Comparison of ENCODE assay signal across 15 mouse cellular contexts in genomic region chr11:60173606-60174184, GRCm38 (mm10). TPM values are rescaled to one million over a fixed set of nuclear protein-coding genes. Genes with fewer than 3 reads are reported as not detected.
A peak's percentile ranks its signal among the peaks of the same experiment; 100 is the strongest.
DNase-seq lines count a peak whose midpoint lies in the region; ATAC-seq and TF ChIP-seq lines count a peak whose summit lies in the region.
"Had no signal": no experiment of that assay in that cellular context is flagged by ENCODE, and none has a peak within 500 bp of the region (broad histone marks: within the 10 kb centered on the region; RNA-seq: fewer than 3 reads in every experiment).

No protein-coding gene starts in this region.

- no peak overlapping the region for H3K4me3 ChIP-seq in forebrain, embryonic 14.5 days (ENCODE audit: low read depth, low read length)
- no peak overlapping the region for H3K4me3 ChIP-seq in forebrain, embryonic 16.5 days (replicated peaks; ENCODE audit: low read length)
- H3K4me3 ChIP-seq in heart, postnatal 0 days (ENCODE audit: low read depth, low read length) = no peak overlapping the region
- no peak overlapping the region for H3K4me3 ChIP-seq in neural tube, embryonic 13.5 days
- H3K4me3 ChIP-seq: limb, embryonic 15.5 days had no signal

- H3K9ac ChIP-seq in forebrain, embryonic 14.5 days (ENCODE audit: low read length) = no peak overlapping the region
- no peak overlapping the region for H3K9ac ChIP-seq in forebrain, embryonic 16.5 days (replicated peaks; ENCODE audit: low read depth, low read length)
- 0 out of 2 replicates have a peak overlapping the region, but pooled peaks have one; percentile 23 for H3K9ac ChIP-seq in heart, postnatal 0 days (replicated peaks; ENCODE audit: low read depth, low read length)
- H3K9ac ChIP-seq in neural tube, embryonic 13.5 days = peak overlapping the region; percentile 27; the same call in 1 of the 2 replicates
- H3K9ac ChIP-seq: limb, embryonic 15.5 days had no signal

- TF ChIP-seq EP300 in heart, postnatal 0 days (IDR thresholded peaks at IDR 0.05; ENCODE audit: low read depth) = no peak

- no peak overlapping the region for H3K4me2 ChIP-seq in forebrain, embryonic 14.5 days (ENCODE audit: low read length)
- H3K4me2 ChIP-seq in forebrain, embryonic 16.5 days (ENCODE audit: low read length) = no peak overlapping the region
- H3K4me2 ChIP-seq in heart, postnatal 0 days (ENCODE audit: low read depth, low read length) = no peak overlapping the region
- no peak overlapping the region for H3K4me2 ChIP-seq in neural tube, embryonic 13.5 days
- H3K4me2 ChIP-seq: limb, embryonic 15.5 days had no signal

- intact Hi-C loops in heart, postnatal 36 days (cut with DNase I) = loop anchor here (5.0 kb wide), 1 partner anchor 36 kb away; no protein-coding TSS in a partner anchor

- H3K4me1 ChIP-seq in forebrain, embryonic 14.5 days (ENCODE audit: control insufficient read depth, insufficient read depth, low read length) = peaks cover 31% of the 10 kb centered on the region
- peaks cover 47% of the 10 kb centered on the region for H3K4me1 ChIP-seq in forebrain, embryonic 16.5 days (replicated peaks; ENCODE audit: control insufficient read depth, insufficient read depth, low read length)
- H3K4me1 ChIP-seq in heart, postnatal 0 days (ENCODE audit: control insufficient read depth, insufficient read depth) = peaks cover 52% of the 10 kb centered on the region
- peaks cover 95% of the 10 kb centered on the region for H3K4me1 ChIP-seq in neural tube, embryonic 13.5 days (replicated peaks)

- 0 out of 2 replicates have a peak, but pooled peaks cover 3% of the 10 kb centered on the region for H3K36me3 ChIP-seq in forebrain, embryonic 14.5 days (ENCODE audit: control insufficient read depth, insufficient read depth, low read length)
- no peaks in the 10 kb centered on the region for H3K36me3 ChIP-seq in forebrain, embryonic 16.5 days (ENCODE audit: control insufficient read depth, insufficient read depth)
- H3K36me3 ChIP-seq in heart, postnatal 0 days (replicated peaks; ENCODE audit: control insufficient read depth, insufficient read depth, low read length) = no peaks in the 10 kb centered on the region
- H3K36me3 ChIP-seq in neural tube, embryonic 13.5 days = peaks cover 4% of the 10 kb centered on the region; the same call in 1 of the 2 replicates

- DNase-seq in forebrain, embryonic 14.5 days (ENCODE audit: low spot score) = no peak
- no peak for DNase-seq in heart, postnatal 0 days (ENCODE audit: low spot score)
- DNase-seq in heart, postnatal 36 days = no peak
- DNase-seq in neural tube, embryonic 10.5 days (ENCODE audit: extremely low spot score, low spot score) = no peak
- DNase-seq: adrenal gland, postnatal 10 days; heart, postnatal 10 days; kidney, adult 18-20 months; kidney, postnatal 4 days; lung, adult 2 months; right cerebral cortex, postnatal 14 days had no signal

- 69% methylated on average over 10 of the region's 10 CpGs for WGBS in forebrain, embryonic 14.5 days
- WGBS in forebrain, embryonic 16.5 days = 51% methylated on average over 10 of the region's 10 CpGs
- WGBS in heart, postnatal 0 days = 39% methylated on average over 10 of the region's 10 CpGs
- 61% methylated on average over 10 of the region's 10 CpGs for WGBS in neural tube, embryonic 13.5 days

- TF ChIP-seq CTCF in heart, postnatal 0 days (IDR thresholded peaks at IDR 0.05; ENCODE audit: low read depth) = no peak

- ATAC-seq in forebrain, embryonic 14.5 days = no peak
- no peak for ATAC-seq in forebrain, embryonic 16.5 days
- no peak for ATAC-seq in heart, postnatal 0 days (ENCODE audit: insufficient read depth, low read depth)
- no peak for ATAC-seq in neural tube, embryonic 13.5 days (ENCODE audit: low read depth)
- ATAC-seq in inflammation-experienced regulatory T-cells, adult 6 months = no peak

- H3K27ac ChIP-seq in forebrain, embryonic 14.5 days (ENCODE audit: low read depth, low read length) = peak overlapping the region; percentile 10; the same call in 1 of the 2 replicates
- H3K27ac ChIP-seq in forebrain, embryonic 16.5 days (ENCODE audit: low read length) = no peak overlapping the region; the same call in 1 of the 2 replicates
- peak overlapping the region; percentile 58 for H3K27ac ChIP-seq in heart, postnatal 0 days (ENCODE audit: low read depth)
- peak overlapping the region; percentile 100 for H3K27ac ChIP-seq in neural tube, embryonic 13.5 days (replicated peaks)
- H3K27ac ChIP-seq: limb, embryonic 15.5 days had no signal

- no peaks in the 10 kb centered on the region for H3K9me3 ChIP-seq in forebrain, embryonic 14.5 days (replicated peaks; ENCODE audit: control insufficient read depth, low read length)
- H3K9me3 ChIP-seq in forebrain, embryonic 16.5 days (ENCODE audit: control insufficient read depth, low read length) = no peaks in the 10 kb centered on the region
- H3K9me3 ChIP-seq in heart, postnatal 0 days (replicated peaks; ENCODE audit: control insufficient read depth, low read length) = no peaks in the 10 kb centered on the region
- H3K9me3 ChIP-seq in neural tube, embryonic 13.5 days = no peaks in the 10 kb centered on the region
- H3K9me3 ChIP-seq: G1E; limb, embryonic 15.5 days had no signal

- H3K27me3 ChIP-seq in forebrain, embryonic 14.5 days (replicated peaks; ENCODE audit: control insufficient read depth, insufficient read depth, low read length) = no peaks in the 10 kb centered on the region
- H3K27me3 ChIP-seq in forebrain, embryonic 16.5 days (replicated peaks; ENCODE audit: control insufficient read depth, insufficient read depth, low read length) = no peaks in the 10 kb centered on the region
- H3K27me3 ChIP-seq in heart, postnatal 0 days (ENCODE audit: control insufficient read depth, insufficient read depth, low read length) = no peaks in the 10 kb centered on the region
- H3K27me3 ChIP-seq in neural tube, embryonic 13.5 days = no peaks in the 10 kb centered on the region
- H3K27me3 ChIP-seq: limb, embryonic 15.5 days had no signal

RNA-seq across cellular contexts. Expression of gene Srebf1, which starts 48.7 kb away (rescaled TPM):
- 42.6 and 44.3 TPM in 2 replicates for polyA plus RNA-seq in forebrain, embryonic 14.5 days (2014; fragmentation: Nextera tagmentation; extraction: Ambion mirVana)
- polyA plus RNA-seq in forebrain, embryonic 16.5 days (2015; fragmentation: Nextera tagmentation; extraction: Ambion mirVana) = 41.1 and 46.9 TPM in 2 replicates
- 77.2 and 81.7 TPM in 2 replicates for total RNA-seq in heart, postnatal 0 days (2014; rRNA removed; ENCODE audit: low replicate concordance)
- 29.9 and 31.0 TPM in 2 replicates for polyA plus RNA-seq in heart, postnatal 0 days (2015; fragmentation: Nextera tagmentation; extraction: Ambion mirVana)
- total RNA-seq in heart, postnatal 36 days (2021) = 10 to 100 TPM; 28.9 to 39.5 TPM
- 30.6 and 38.5 TPM in 2 replicates for polyA plus RNA-seq in neural tube, embryonic 13.5 days (2015; fragmentation: Nextera tagmentation; extraction: Ambion mirVana)
- polyA plus RNA-seq in inflammation-experienced regulatory T-cells, adult 6 months (2017; shearing (Covaris generic)) = 10 to 100 TPM; 21.7 to 26.7 (median 24.3) TPM

Comparison
In these comparisons a context has a peak if more than half of its experiments do, and no peak if none do; other contexts are left out.
1. H3K9ac ChIP-seq: peak in heart, postnatal 0 days (single experiment) and neural tube, embryonic 13.5 days (single experiment); none in forebrain, embryonic 14.5 days (single experiment) and forebrain, embryonic 16.5 days (single experiment).